Mouse (Mus musculus) adrenal gland, postnatal 0 days (tissue): ENCODE measurements around the gene Vill. TPM values are rescaled to one million over a fixed set of nuclear protein-coding genes. Genes with fewer than 3 reads are reported as not detected.

Experiments used
- microRNA-seq: library from miRNA; unstranded; fragments of <30 nt; microRNA quantifications from one replicate; pipeline ENCODE4, GENCODE M21; 2016; ENCODE audit warnings: borderline replicate concordance; ENCODE audit not compliant: insufficient number of aligned reads
- polyA plus RNA-seq: library from polyadenylated mRNA; unstranded; fragments of >200 nt; fragmentation: Nextera tagmentation; extraction: Ambion mirVana; gene quantifications from 2 replicates; pipeline ENCODE4 v1.2.1, GENCODE M21; 2015

Gene Vill
- polyA plus RNA-seq: 7.4 and 7.5 TPM in 2 replicates

DNA sequence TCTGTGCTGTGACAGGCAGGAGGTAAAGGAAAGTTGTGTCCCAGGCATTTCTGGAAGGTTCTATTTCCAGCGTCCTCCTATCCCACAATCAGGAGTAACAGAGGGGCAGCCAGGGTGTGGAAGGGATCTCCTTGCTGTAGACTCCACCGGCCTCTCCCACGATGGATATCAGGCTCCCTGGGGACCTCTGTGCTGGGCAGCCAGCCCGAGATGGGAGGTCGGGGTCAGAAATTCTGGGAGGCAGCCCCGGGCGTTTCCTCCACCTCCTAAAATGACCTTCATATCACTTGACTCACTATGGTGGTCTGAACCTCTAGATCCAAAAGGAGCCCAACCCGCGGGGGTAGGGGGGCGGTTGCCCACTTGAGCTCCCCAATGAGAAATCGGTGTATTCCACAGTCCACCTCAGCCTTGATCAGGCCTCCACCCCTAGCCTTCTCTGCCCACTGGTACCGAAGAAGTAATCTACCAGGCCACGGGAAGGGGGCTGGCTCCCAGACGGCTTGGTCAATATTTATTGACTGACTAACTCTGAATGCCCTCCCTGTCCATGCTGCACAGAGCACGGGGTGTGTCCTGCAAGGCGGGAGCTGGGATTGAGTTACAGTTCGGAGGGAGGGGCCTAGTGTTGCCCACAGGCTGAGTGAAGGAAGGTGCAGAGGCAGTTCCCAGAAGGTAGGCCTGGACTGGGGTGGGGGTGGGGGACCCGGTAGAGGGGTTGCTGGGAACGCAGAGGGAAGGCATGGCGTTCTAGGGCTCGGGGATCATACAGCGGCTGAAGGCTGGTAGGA is at the start of gene Vill:
Gene Vill (plus strand): TSS at position 625 of the 791 bp plus-strand sequence.

DNA sequence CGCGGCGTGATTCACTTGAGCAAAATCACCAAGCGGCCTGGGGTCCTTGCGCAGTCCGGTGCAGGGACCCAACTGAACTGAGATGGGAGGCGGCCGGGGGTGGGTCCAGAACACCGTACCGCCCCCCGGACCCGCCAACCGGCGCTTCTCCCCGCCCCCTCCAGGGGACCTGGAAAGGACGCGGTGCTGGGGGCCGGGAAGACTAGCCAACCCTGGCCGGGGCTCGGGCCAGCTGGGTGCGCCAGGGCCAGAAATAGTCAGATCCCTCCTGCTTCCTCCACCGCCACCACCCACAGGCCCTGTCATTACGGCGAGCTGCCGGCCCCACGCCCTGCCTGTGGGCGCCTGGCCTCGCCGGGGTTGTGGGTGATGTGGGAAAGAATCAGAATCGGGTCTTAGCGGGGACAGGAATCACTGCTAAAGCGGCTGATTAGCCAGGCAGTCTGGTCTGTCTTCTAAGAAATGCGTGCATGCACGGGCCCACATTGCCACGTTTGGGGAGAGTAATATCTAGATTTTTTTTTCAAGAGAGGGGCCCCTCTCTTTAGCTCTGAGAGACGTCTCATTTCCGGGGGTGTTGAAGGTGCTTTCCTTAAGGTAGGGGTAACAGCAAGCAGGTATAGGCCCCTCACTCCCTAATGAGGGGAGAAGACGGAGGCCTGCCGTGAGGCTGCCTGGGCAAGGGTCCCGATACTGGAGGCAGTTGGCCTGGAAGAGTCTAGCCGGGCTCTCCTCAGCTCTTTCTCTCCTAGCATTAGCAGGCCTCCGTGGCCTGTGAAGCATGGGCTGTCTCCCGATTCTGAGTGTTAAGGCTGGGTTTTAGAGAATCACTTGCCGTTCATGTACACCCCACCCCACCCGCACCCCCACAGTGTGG is 41.1 kb downstream of the Vill start, which contains the start of gene Plcd1:
Gene Plcd1 (minus strand): TSS at position 84 of the 877 bp plus-strand sequence.

DNA sequence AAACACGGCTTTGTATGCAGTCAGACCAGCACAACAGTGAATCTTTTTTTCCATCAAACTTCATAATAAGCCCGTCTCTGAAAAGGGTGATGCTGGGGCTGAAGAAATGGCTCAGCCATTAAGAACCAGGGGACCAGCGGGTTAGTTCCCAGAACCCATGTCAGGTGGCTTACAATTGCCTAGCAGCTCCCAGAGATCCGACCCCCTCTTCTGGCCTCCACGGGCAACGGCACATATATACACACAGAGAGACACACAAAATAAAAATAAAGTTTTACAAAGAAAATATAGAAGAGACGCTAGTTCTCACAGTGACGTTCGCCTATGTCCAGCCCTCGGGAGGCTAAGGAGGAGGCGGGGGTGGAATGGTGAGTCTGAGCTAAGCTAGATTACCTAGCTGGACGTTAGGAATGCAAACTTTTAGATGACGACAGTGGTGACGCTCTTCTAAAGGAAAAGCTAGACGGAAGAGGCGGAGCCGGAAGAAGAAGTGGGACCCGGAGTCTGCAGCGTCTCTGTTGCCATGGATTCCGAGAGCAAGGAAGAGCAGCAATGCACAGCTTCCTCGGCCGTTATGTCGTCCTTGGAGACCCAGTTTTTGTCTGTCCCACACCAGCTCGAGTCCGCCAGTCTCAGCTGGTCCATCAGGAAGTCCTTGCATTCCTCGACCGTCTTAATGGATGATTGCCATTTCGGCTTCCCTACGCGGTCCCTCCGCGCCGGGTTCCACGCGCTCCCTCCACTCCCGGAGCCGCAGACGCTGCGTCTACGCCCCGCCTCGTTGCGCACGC is 49.6 kb downstream of the Vill start, which contains the start of gene Dlec1:
Gene Dlec1 (plus strand): TSS at position 487 of the 791 bp plus-strand sequence.

Small RNA genes lying within 50 kb of the gene (microRNA-seq; reads per million reads assigned to microRNA genes)
- 11.6 reads per million, percentile 15 among the genes with 10 or more reads in this experiment for gene Mir26a-1

Other genes with a start within 250 kb of the Vill start
- 6.2 and 8.7 TPM in 2 replicates for gene Ctdspl, start 126.3 kb upstream of the Vill start, polyA plus RNA-seq
- 11.3 and 13.8 TPM in 2 replicates for gene Plcd1, start 40.7 kb downstream of the Vill start, polyA plus RNA-seq
- gene Dlec1, start 49.7 kb downstream of the Vill start, polyA plus RNA-seq: 0.05 and 1.0 TPM in 2 replicates
- 11.8 and 14.9 TPM in 2 replicates for gene Acaa1b, start 104.3 kb downstream of the Vill start, polyA plus RNA-seq
- not detected in 2 replicates for gene Gm47289, start 106.4 kb downstream of the Vill start, polyA plus RNA-seq
- 0.19 TPM in 1 of 2 replicates, not detected in the other for gene Slc22a13, start 156.3 kb downstream of the Vill start, polyA plus RNA-seq